Mouse (Mus musculus): ENCODE results near the gene Zfp358. TPM values are rescaled to one million over a fixed set of nuclear protein-coding genes. Genes with fewer than 3 reads are reported as not detected.

The Zfp358 gene
- total RNA-seq (2021) (10 to 100 TPM; 24.9 to 30.7 TPM), polyA plus RNA-seq (2012; rRNA removed) (51.3 and 53.9 TPM in 2 replicates)
- long read RNA-seq, transcript Zfp358-201 (2 exons, 1,999 nt) = major isoform, 11 of 12 reads
- long read RNA-seq, partial matches to known transcripts = 0 of 12 reads
- long read RNA-seq, other reads (novel, unspliced or antisense) = 0 of 12 reads

DNA sequence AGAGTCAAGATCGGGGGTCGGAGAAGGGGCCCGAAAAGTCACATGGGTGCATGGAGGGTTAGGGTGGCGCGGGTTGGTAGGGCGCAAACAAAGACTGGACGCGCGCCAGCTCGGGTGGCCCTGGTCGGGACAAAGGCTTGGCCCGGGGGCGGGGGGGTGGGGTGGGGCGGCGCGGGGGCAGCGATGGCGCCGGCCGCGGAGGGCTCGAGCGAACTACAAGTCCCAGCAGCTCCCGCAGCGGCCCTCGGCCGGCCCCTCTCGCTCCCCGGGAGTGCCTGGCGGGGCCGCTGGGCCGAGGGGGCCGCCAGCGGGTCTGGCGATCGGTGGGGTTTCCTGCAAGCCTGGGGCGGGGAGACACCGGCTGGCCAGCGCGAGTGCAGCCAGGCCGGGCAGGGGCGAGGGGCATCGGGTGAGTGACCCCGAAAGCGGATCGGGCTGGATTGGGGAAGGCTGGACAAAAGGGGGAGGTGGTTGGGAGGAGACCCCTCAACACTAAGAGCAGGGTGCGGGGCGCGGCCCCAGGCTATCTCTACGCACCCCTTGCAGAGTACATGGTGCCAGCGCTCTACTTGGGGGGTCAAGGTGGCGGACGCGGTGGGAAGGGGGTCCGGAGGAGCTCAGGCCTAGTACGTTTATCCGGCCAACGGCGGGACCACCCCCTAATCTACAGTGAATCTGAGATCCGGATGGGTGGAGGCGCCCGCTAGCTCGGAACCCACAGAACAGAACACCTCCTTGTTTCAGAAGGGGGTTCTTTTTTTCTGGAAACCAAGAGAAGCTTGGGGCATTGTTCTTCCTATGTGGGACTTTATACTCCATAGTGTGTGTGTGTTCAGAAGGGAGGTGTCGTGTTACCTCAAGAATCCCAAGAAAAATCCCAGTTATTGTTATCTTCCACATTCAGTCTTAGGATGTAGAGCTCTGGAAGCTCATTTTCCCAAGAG is at the start of gene Zfp358:
Zfp358 (plus strand) TSS at position 238 of the 944 bp plus-strand sequence.
- TF ChIP-seq EP300 (IDR thresholded peaks at IDR 0.05; ENCODE audit: insufficient read depth, low read depth, low read length) = no peak
- TF ChIP-seq POLR2A (IDR thresholded peaks at IDR 0.05; ENCODE audit: insufficient read depth, low read depth, low read length) = no peak; the same call in 1 of the 2 replicates
- no peak for TF ChIP-seq CTCF (IDR thresholded peaks at IDR 0.05)

DNA sequence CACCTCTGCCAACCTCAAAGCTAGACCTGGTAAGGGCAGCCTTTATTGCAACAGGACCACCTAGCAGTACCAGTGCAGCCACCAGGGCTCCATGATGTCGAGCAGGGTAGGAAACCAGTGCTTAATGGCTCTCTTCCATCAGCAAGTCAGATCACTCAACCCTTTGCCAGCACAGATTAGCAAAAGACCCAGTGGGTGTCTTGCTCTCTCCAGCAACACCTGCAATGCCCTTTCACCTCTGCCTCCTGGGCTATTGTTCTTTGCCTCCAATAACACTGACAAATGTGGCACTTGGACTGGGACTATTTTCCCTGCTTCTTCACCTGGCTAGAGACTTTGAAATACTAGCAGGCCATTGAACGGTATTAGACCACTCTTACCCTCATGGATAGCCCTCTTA is 43.7 kb upstream of the Zfp358 start:
- Histone ChIP-seq H3K27ac (no peak overlapping the region), H3K4me3 (no peak overlapping the region), H3K4me1 (ENCODE audit: control insufficient read depth, insufficient read depth, low read length) (no peaks in the 10 kb centered on the region), H3K79me2 (replicated peaks; ENCODE audit: control insufficient read depth, insufficient read depth, low read length) (no peaks in the 10 kb centered on the region), H3K9ac (ENCODE audit: low read depth, low read length) (no peak overlapping the region), H3K36me3 (ENCODE audit: control insufficient read depth, insufficient read depth, low read length) (no peaks in the 10 kb centered on the region), H3K27me3 (ENCODE audit: control insufficient read depth, insufficient read depth, low read length) (no peaks in the 10 kb centered on the region)
- TF ChIP-seq POLR2A (IDR thresholded peaks at IDR 0.05; ENCODE audit: insufficient read depth, low read depth, low read length) (no peak), EP300 (IDR thresholded peaks at IDR 0.05; ENCODE audit: insufficient read depth, low read depth, low read length) (no peak), CTCF (IDR thresholded peaks at IDR 0.05) (no peak)
- DNase-seq = no peak
- 95% methylated on average over 2 of the region's 2 CpGs for WGBS
- intact Hi-C loops (cut with DNase I) = no loop called here

More for the DNA sequence above, at the start of gene Zfp358:
- H3K9ac ChIP-seq (ENCODE audit: low read depth, low read length) = peak within 1 kb of the TSS; percentile 100
- no peaks in the 10 kb centered on the region for H3K36me3 ChIP-seq (ENCODE audit: control insufficient read depth, insufficient read depth, low read length)
- DNase-seq = peak; percentile 84 to 86
- H3K4me1 ChIP-seq (ENCODE audit: control insufficient read depth, insufficient read depth, low read length) = no peaks in the 10 kb centered on the region
- peak within 1 kb of the TSS; percentile 79 for H3K4me3 ChIP-seq
- intact Hi-C loops (cut with DNase I) = loop anchor here (2.0 kb wide), 2 partner anchors 24 to 26 kb away; partner anchors contain the start of gene Pex11g
- peaks cover 2% of the 10 kb centered on the region for H3K79me2 ChIP-seq (replicated peaks; ENCODE audit: control insufficient read depth, insufficient read depth, low read length)
- under 1% methylated on average over 60 of the region's 64 CpGs for WGBS
- H3K27me3 ChIP-seq (ENCODE audit: control insufficient read depth, insufficient read depth, low read length) = no peaks in the 10 kb centered on the region
- H3K27ac ChIP-seq = peak within 1 kb of the TSS; percentile 92

DNA sequence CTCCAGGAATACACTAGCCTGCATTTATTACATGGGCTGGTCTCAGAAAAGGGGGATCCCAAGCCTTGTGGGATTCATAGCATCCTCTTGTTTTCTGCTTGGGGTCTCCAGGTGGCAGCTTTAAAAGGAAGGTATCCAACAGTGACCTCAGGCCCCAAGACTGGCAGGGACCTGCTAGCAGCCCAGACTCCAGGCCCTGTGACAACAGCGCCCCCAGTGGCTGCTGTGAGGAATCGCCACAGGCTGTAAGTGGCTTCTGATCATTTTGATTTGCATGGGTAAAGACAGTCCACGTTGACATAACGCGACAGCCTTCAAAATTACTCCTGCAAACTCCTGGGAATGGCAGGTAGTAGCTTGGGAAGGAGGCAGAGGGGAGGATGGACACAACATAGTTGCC is 42.3 kb upstream of the Zfp358 start:
- Histone ChIP-seq H3K36me3 (ENCODE audit: control insufficient read depth, insufficient read depth, low read length) (no peaks in the 10 kb centered on the region), H3K4me3 (no peak overlapping the region), H3K4me1 (ENCODE audit: control insufficient read depth, insufficient read depth, low read length) (no peaks in the 10 kb centered on the region), H3K27ac (no peak overlapping the region), H3K9ac (ENCODE audit: low read depth, low read length) (no peak overlapping the region), H3K27me3 (ENCODE audit: control insufficient read depth, insufficient read depth, low read length) (no peaks in the 10 kb centered on the region), H3K79me2 (replicated peaks; ENCODE audit: control insufficient read depth, insufficient read depth, low read length) (no peaks in the 10 kb centered on the region)
- 36% methylated on average over 5 of the region's 5 CpGs for WGBS
- intact Hi-C loops (cut with DNase I) = loop anchor here (1.0 kb wide), 1 partner anchor 92 kb away; no protein-coding TSS in a partner anchor
- peak; percentile 52 to 69 for DNase-seq
- TF ChIP-seq EP300 (IDR thresholded peaks at IDR 0.05; ENCODE audit: insufficient read depth, low read depth, low read length) (no peak), CTCF (IDR thresholded peaks at IDR 0.05) (peak; percentile 99), POLR2A (IDR thresholded peaks at IDR 0.05; ENCODE audit: insufficient read depth, low read depth, low read length) (no peak)

DNA sequence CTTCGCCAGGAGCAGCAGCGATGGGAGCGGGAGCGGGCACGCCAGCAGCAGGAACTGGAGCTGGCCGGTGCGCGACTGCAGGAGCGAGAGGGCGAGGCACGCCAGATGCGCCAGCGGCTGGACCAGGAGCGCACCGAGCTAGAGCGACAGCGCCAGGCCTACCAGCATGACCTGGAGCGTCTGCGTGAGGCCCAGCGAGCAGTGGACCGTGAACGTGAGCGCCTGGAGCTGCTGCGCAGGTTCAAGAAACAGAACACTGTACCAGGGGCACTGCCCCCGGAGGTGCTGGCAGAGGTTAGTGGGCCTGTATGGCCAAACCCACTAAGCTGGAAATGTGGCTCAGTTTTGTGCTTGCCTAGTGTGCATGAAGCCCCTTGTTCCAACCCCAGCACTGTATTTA is 40.9 kb upstream of the Zfp358 start:
- no peak overlapping the region for H3K9ac ChIP-seq (ENCODE audit: low read depth, low read length)
- no peaks in the 10 kb centered on the region for H3K27me3 ChIP-seq (ENCODE audit: control insufficient read depth, insufficient read depth, low read length)
- H3K79me2 ChIP-seq (replicated peaks; ENCODE audit: control insufficient read depth, insufficient read depth, low read length) = no peaks in the 10 kb centered on the region
- no peaks in the 10 kb centered on the region for H3K4me1 ChIP-seq (ENCODE audit: control insufficient read depth, insufficient read depth, low read length)
- intact Hi-C loops (cut with DNase I) = no loop called here
- DNase-seq = no peak
- 97% methylated on average over 25 of the region's 25 CpGs for WGBS
- no peak overlapping the region for H3K4me3 ChIP-seq
- H3K27ac ChIP-seq = no peak overlapping the region
- TF ChIP-seq EP300 (IDR thresholded peaks at IDR 0.05; ENCODE audit: insufficient read depth, low read depth, low read length) (no peak), CTCF (IDR thresholded peaks at IDR 0.05) (no peak), POLR2A (IDR thresholded peaks at IDR 0.05; ENCODE audit: insufficient read depth, low read depth, low read length) (no peak)
- H3K36me3 ChIP-seq (ENCODE audit: control insufficient read depth, insufficient read depth, low read length) = no peaks in the 10 kb centered on the region

DNA sequence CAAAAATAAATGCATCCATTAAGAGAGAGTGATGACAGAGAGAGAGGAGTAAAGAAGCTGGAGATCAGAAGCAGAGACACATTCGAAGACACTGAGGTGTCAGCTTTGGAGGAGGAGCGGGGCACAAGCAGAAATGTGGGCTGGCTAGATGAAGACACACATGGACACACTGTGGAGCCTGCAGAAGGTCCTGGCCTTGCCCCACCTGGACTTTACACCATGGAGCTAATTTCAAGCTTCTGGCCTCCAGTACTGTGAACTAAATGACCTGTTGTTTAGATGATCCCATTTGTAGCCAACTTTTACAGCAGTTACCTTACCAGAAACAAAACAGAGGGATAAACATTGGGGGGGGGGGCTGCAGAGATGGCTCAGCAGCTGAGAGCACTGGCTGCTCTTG is 29.7 kb upstream of the Zfp358 start:
- H3K79me2 ChIP-seq (replicated peaks; ENCODE audit: control insufficient read depth, insufficient read depth, low read length) = no peaks in the 10 kb centered on the region
- no peaks in the 10 kb centered on the region for H3K27me3 ChIP-seq (ENCODE audit: control insufficient read depth, insufficient read depth, low read length)
- intact Hi-C loops (cut with DNase I) = no loop called here
- no peak overlapping the region for H3K9ac ChIP-seq (ENCODE audit: low read depth, low read length)
- H3K36me3 ChIP-seq (ENCODE audit: control insufficient read depth, insufficient read depth, low read length) = no peaks in the 10 kb centered on the region
- H3K4me3 ChIP-seq = no peak overlapping the region
- DNase-seq = no peak
- H3K27ac ChIP-seq = no peak overlapping the region
- TF ChIP-seq EP300 (IDR thresholded peaks at IDR 0.05; ENCODE audit: insufficient read depth, low read depth, low read length) = no peak
- no peak for TF ChIP-seq CTCF (IDR thresholded peaks at IDR 0.05)
- no peak for TF ChIP-seq POLR2A (IDR thresholded peaks at IDR 0.05; ENCODE audit: insufficient read depth, low read depth, low read length)
- H3K4me1 ChIP-seq (ENCODE audit: control insufficient read depth, insufficient read depth, low read length) = no peaks in the 10 kb centered on the region
- WGBS = 76% methylated on average over 2 of the region's 2 CpGs

DNA sequence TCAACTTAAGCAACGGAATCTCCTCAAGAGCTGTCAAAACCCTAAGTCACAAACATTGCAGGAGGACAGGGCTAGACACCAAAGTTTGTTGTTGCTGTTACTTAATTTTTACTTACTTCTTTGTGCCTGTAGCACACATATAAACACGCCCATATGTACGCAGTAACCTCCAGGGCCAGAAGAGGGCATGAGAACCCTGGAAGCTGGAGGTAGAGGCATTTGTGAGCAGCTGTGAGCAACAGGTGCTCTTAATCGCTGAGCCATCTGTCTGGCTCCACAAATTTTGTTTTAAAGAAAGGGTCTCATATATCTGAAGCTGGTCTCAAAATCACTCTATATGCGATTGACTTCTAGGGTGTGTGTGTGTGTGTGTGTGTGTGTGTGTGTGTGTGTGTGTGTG is 28.6 kb upstream of the Zfp358 start:
- WGBS = 68% methylated on average over 5 of the region's 5 CpGs
- no peak overlapping the region for H3K27ac ChIP-seq
- H3K4me3 ChIP-seq = no peak overlapping the region
- H3K4me1 ChIP-seq (ENCODE audit: control insufficient read depth, insufficient read depth, low read length) = no peaks in the 10 kb centered on the region
- no peaks in the 10 kb centered on the region for H3K36me3 ChIP-seq (ENCODE audit: control insufficient read depth, insufficient read depth, low read length)
- intact Hi-C loops (cut with DNase I) = no loop called here
- TF ChIP-seq CTCF (IDR thresholded peaks at IDR 0.05) = peak; percentile 52
- TF ChIP-seq POLR2A (IDR thresholded peaks at IDR 0.05; ENCODE audit: insufficient read depth, low read depth, low read length) = no peak
- H3K79me2 ChIP-seq (replicated peaks; ENCODE audit: control insufficient read depth, insufficient read depth, low read length) = no peaks in the 10 kb centered on the region
- no peak for DNase-seq
- no peaks in the 10 kb centered on the region for H3K27me3 ChIP-seq (ENCODE audit: control insufficient read depth, insufficient read depth, low read length)
- H3K9ac ChIP-seq (ENCODE audit: low read depth, low read length) = no peak overlapping the region
